Mouse (Mus musculus) lung, embryonic 15.5 days (tissue): Measurements from ENCODE around the gene C1qtnf7. TPM values are rescaled to one million over a fixed set of nuclear protein-coding genes. Genes with fewer than 3 reads are reported as not detected.
A peak's percentile ranks its signal among the peaks of the same experiment; 100 is the strongest.

Experiments used
- ATAC-seq: fragments of 200-750 bp; cut with Nextera tagmentation; 2 replicates; pipeline ENCODE4 v1.8.0; 2017; ENCODE audit warnings: moderate number of reproducible peaks, borderline replicate concordance; ENCODE audit not compliant: low FRiP score, low TSS enrichment; ENCODE audit errors: extremely low read depth
- H3K27ac ChIP-seq: fragments of 300-500 bp; sonication (generic); 2 replicates; pipeline ENCODE4 v1.5.1; 2015; ENCODE audit warnings: moderate library complexity, mild to moderate bottlenecking, inconsistent platforms
- H3K27me3 ChIP-seq: fragments of 300-500 bp; sonication (generic); 2 replicates; pipeline ENCODE4 v1.6.1; 2015; ENCODE audit warnings: inconsistent platforms
- H3K36me3 ChIP-seq: fragments of 300-500 bp; sonication (generic); 2 replicates; pipeline ENCODE4 v1.6.1; 2015; ENCODE audit warnings: inconsistent platforms
- H3K4me1 ChIP-seq: fragments of 300-500 bp; sonication (generic); 2 replicates; pipeline ENCODE4 v1.6.1; 2015; ENCODE audit warnings: inconsistent platforms
- H3K4me2 ChIP-seq: fragments of 300-500 bp; sonication (generic); 2 replicates; pipeline ENCODE4 v1.6.1; 2015; ENCODE audit warnings: inconsistent platforms, mild to moderate bottlenecking, moderate library complexity
- H3K4me3 ChIP-seq: fragments of 300-500 bp; sonication (generic); 2 replicates; pipeline ENCODE4 v1.5.1; 2015; ENCODE audit warnings: mild to moderate bottlenecking, inconsistent platforms
- H3K9ac ChIP-seq: fragments of 300-500 bp; sonication (generic); 2 replicates; pipeline ENCODE4 v1.6.1; 2015; ENCODE audit warnings: inconsistent platforms
- H3K9me3 ChIP-seq: fragments of 300-500 bp; sonication (generic); 2 replicates; pipeline ENCODE4 v1.6.1; 2016; ENCODE audit warnings: inconsistent platforms
- WGBS: fragments of 180-500 bp; shearing (Covaris S2); methylation state at CpG from one replicate; pipeline ENCODE4 v1.1.7; 2015; 5-methylcytosine and 5-hydroxymethylcytosine counted together
- polyA plus RNA-seq: library from polyadenylated mRNA; unstranded; fragments of >200 nt; fragmentation: Nextera tagmentation; extraction: Ambion mirVana; gene quantifications from 2 replicates; pipeline ENCODE4 v1.2.1, GENCODE M21; 2015

C1qtnf7 gene
- polyA plus RNA-seq, 1 experiment from 2014 or later: 48.2 TPM

GRCm38 (mm10) chr5:43584464-43584863, 69.1 kb downstream of the C1qtnf7 start:
- no peak overlapping the region for H3K4me3 ChIP-seq
- ATAC-seq: no peak
- H3K27ac ChIP-seq: peak overlapping the region; percentile 64
- no peaks in the 10 kb centered on the region for H3K9me3 ChIP-seq
- no peaks in the 10 kb centered on the region for H3K36me3 ChIP-seq
- H3K9ac ChIP-seq: no peak overlapping the region
- no peaks in the 10 kb centered on the region for H3K27me3 ChIP-seq
- peaks cover 22% of the 10 kb centered on the region for H3K4me1 ChIP-seq
- no peak overlapping the region for H3K4me2 ChIP-seq
- 6% methylated on average over 1 of the region's 1 CpGs for WGBS

- Histone ChIP-seq H3K36me3 (no peaks in the 10 kb centered on the region), H3K4me3 (no peak overlapping the region), H3K27ac (peak overlapping the region; percentile 64), H3K4me1 (peaks cover 22% of the 10 kb centered on the region), H3K27me3 (no peaks in the 10 kb centered on the region), H3K9ac (no peak overlapping the region), H3K9me3 (no peaks in the 10 kb centered on the region), H3K4me2 (no peak overlapping the region)
- WGBS: 34% methylated on average over 11 of the region's 11 CpGs
- no peak for ATAC-seq
These were observed 70.3 kb downstream of the C1qtnf7 start for GRCm38 (mm10) chr5:43585406-43586245.

GRCm38 (mm10) chr5:43588791-43589439, 73.6 kb downstream of the C1qtnf7 start:
- H3K27ac ChIP-seq: peak overlapping the region; percentile 78
- peak; percentile 12; the same call in 1 of the 2 replicates for ATAC-seq

GRCm38 (mm10) chr5:43589440-43589830, 74.1 kb downstream of the C1qtnf7 start:
- Histone ChIP-seq H3K4me2 (no peak overlapping the region), H3K9me3 (no peaks in the 10 kb centered on the region), H3K27me3 (no peaks in the 10 kb centered on the region), H3K4me3 (no peak overlapping the region), H3K36me3 (no peaks in the 10 kb centered on the region), H3K4me1 (peaks cover 15% of the 10 kb centered on the region), H3K27ac (peak overlapping the region; percentile 78), H3K9ac (no peak overlapping the region)
- ATAC-seq: peak; percentile 15; the same call in 1 of the 2 replicates
- 49% methylated on average over 2 of the region's 2 CpGs for WGBS

More at GRCm38 (mm10) chr5:43588791-43589439, 73.6 kb downstream of the C1qtnf7 start:
- H3K4me3 ChIP-seq: no peak overlapping the region
- H3K4me1 ChIP-seq: peaks cover 20% of the 10 kb centered on the region
- no peak overlapping the region for H3K4me2 ChIP-seq
- H3K9ac ChIP-seq: no peak overlapping the region
- 64% methylated on average over 5 of the region's 5 CpGs for WGBS
- H3K27me3 ChIP-seq: no peaks in the 10 kb centered on the region
- H3K36me3 ChIP-seq: no peaks in the 10 kb centered on the region
- H3K9me3 ChIP-seq: no peaks in the 10 kb centered on the region

- H3K9me3 ChIP-seq: no peaks in the 10 kb centered on the region
- H3K27me3 ChIP-seq: no peaks in the 10 kb centered on the region
- peaks cover 8% of the 10 kb centered on the region for H3K4me1 ChIP-seq
- H3K9ac ChIP-seq: no peak overlapping the region
- no peak overlapping the region for H3K4me2 ChIP-seq
- no peaks in the 10 kb centered on the region for H3K36me3 ChIP-seq
- no peak overlapping the region for H3K27ac ChIP-seq
- H3K4me3 ChIP-seq: no peak overlapping the region
- 75% methylated on average over 2 of the region's 2 CpGs for WGBS
- no peak for ATAC-seq
These were observed 75.0 kb downstream of the C1qtnf7 start for GRCm38 (mm10) chr5:43590311-43590731.

GRCm38 (mm10) chr5:43601601-43602000, 86.3 kb downstream of the C1qtnf7 start:
- Histone ChIP-seq H3K9ac (no peak overlapping the region), H3K4me2 (no peak overlapping the region), H3K4me3 (no peak overlapping the region), H3K27ac (no peak overlapping the region), H3K36me3 (no peaks in the 10 kb centered on the region), H3K27me3 (no peaks in the 10 kb centered on the region), H3K9me3 (no peaks in the 10 kb centered on the region), H3K4me1 (no peaks in the 10 kb centered on the region)
- ATAC-seq: no peak
- WGBS: 80% methylated on average over 8 of the region's 8 CpGs

- ATAC-seq: no peak
- no peak overlapping the region for H3K9ac ChIP-seq
- H3K36me3 ChIP-seq: no peaks in the 10 kb centered on the region
- H3K27ac ChIP-seq: no peak overlapping the region
- H3K9me3 ChIP-seq: no peaks in the 10 kb centered on the region
- H3K4me3 ChIP-seq: no peak overlapping the region
- H3K27me3 ChIP-seq: no peaks in the 10 kb centered on the region
- WGBS: 91% methylated on average over 3 of the region's 3 CpGs
- no peaks in the 10 kb centered on the region for H3K4me1 ChIP-seq
- H3K4me2 ChIP-seq: no peak overlapping the region
These were observed 87.2 kb downstream of the C1qtnf7 start for GRCm38 (mm10) chr5:43602518-43602917.

GRCm38 (mm10) chr5:43603559-43603958, 88.2 kb downstream of the C1qtnf7 start:
- Histone ChIP-seq H3K4me1 (no peaks in the 10 kb centered on the region), H3K9me3 (no peaks in the 10 kb centered on the region), H3K27me3 (no peaks in the 10 kb centered on the region), H3K27ac (no peak overlapping the region), H3K4me3 (no peak overlapping the region), H3K4me2 (no peak overlapping the region), H3K36me3 (no peaks in the 10 kb centered on the region), H3K9ac (no peak overlapping the region)
- no peak for ATAC-seq
- 85% methylated on average over 3 of the region's 3 CpGs for WGBS

GRCm38 (mm10) chr5:43608073-43608472, 92.7 kb downstream of the C1qtnf7 start:
- H3K4me1 ChIP-seq: no peaks in the 10 kb centered on the region
- no peak for ATAC-seq
- H3K9me3 ChIP-seq: no peaks in the 10 kb centered on the region
- H3K4me2 ChIP-seq: no peak overlapping the region
- 79% methylated on average over 3 of the region's 3 CpGs for WGBS
- no peak overlapping the region for H3K9ac ChIP-seq
- no peak overlapping the region for H3K27ac ChIP-seq
- no peaks in the 10 kb centered on the region for H3K27me3 ChIP-seq
- H3K36me3 ChIP-seq: no peaks in the 10 kb centered on the region
- no peak overlapping the region for H3K4me3 ChIP-seq

- H3K9ac ChIP-seq: no peak overlapping the region
These were observed 94.4 kb downstream of the C1qtnf7 start for GRCm38 (mm10) chr5:43609760-43610159.

GRCm38 (mm10) chr5:43621575-43622299, 106.4 kb downstream of the C1qtnf7 start:
- H3K36me3 ChIP-seq: peaks cover 5% of the 10 kb centered on the region; the same call in 1 of the 2 replicates
- peaks cover 6% of the 10 kb centered on the region for H3K4me1 ChIP-seq
- no peak overlapping the region for H3K27ac ChIP-seq
- no peak overlapping the region for H3K4me3 ChIP-seq
- no peak overlapping the region for H3K9ac ChIP-seq
- H3K4me2 ChIP-seq: no peak overlapping the region
- H3K9me3 ChIP-seq: no peaks in the 10 kb centered on the region
- 62% methylated on average over 7 of the region's 7 CpGs for WGBS
- H3K27me3 ChIP-seq: no peaks in the 10 kb centered on the region
- ATAC-seq: peak; percentile 62; the same call in 1 of the 2 replicates

More at GRCm38 (mm10) chr5:43609760-43610159, 94.4 kb downstream of the C1qtnf7 start:
- Histone ChIP-seq H3K36me3 (no peaks in the 10 kb centered on the region), H3K4me1 (no peaks in the 10 kb centered on the region), H3K9me3 (no peaks in the 10 kb centered on the region), H3K27me3 (no peaks in the 10 kb centered on the region), H3K27ac (no peak overlapping the region), H3K4me3 (no peak overlapping the region), H3K4me2 (no peak overlapping the region)
- 47% methylated on average over 1 of the region's 1 CpGs for WGBS
- no peak for ATAC-seq
